Mouse (Mus musculus): Measurements from ENCODE around the gene Cpeb3.
A peak's percentile ranks its signal among the peaks of the same experiment; 100 is the strongest.

The Cpeb3 gene

DNA sequence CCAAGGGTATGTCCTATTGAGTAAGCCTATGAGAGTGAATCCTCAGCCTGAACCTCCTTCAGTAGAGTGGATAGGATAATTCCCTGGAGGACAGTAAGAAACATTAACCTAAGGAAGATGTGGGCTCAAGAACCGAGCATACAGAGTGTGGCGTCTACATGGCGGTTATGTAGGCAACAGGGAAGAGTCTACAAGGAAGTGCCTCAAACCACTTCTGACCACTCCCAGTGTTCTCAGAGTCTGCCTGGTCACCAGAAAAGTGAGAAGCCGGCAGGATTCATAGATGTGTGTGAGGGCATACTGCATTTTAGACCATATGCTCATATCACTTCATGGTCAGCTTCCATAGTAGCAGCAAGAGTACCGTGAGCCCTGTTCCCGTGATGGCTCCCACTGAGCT lies 159.9 kb downstream of the Cpeb3 start:
- DNase-seq (ENCODE audit: low read depth, low spot score), result no peak

DNA sequence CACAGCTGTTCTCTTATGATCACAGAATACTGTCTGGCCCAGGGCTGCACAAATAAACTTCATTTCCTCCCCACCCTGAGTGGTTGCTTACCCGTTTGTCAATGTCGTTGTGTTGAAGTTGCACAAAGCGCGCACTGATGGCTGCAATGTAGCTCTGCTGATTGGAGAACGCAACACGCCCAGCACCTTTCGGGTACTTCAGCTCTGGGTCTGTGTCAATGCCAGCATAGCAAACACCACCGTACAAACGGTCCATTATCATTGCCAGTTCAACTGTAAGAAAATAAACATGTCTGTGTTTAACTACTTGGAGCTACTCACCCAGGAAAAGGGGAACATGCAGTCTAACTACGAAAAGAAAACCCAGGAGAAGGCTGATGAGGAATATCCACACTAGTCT lies 164.0 kb downstream of the Cpeb3 start:
- no peak for DNase-seq (ENCODE audit: low read depth, low spot score)

DNA sequence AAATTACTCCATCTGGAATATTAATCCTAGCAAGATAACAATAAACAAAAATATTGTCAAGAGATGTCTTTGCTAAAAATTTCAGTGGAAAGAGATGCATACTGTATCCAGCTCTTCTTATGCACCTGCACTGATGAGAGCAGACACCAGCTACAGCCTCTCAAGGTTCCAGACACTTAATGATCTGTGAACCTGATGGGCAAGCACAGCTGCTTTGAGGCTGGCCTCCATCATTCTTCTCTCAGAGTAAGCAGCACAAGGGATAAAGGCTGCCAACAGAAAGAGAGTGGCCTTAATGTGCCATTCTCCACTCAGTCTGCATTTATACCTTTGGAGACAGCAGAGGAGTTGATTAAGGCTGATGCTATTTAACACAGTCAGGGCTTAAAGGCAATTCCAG lies 167.5 kb downstream of the Cpeb3 start:
- DNase-seq (ENCODE audit: low read depth, low spot score), result no peak

DNA sequence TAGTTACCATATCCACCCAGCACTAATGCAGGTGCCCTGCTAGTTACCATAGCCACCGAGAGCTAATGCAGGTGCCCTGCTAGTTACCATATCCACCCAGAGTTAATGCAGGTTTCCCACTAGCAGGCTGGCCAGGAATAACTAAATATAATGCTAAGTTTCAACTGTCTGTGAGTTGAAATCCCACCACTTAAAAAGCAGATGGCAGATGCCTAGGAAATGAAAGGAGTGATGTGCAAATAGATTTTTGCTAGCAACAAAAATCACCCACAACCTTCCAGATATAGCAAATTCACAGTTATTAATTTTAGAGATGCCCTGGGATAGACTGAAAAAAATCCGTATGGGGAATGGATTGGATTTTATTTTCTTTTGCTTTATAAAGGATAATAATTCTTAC lies 176.0 kb downstream of the Cpeb3 start:
- DNase-seq (ENCODE audit: low read depth, low spot score), result peak; percentile 61

DNA sequence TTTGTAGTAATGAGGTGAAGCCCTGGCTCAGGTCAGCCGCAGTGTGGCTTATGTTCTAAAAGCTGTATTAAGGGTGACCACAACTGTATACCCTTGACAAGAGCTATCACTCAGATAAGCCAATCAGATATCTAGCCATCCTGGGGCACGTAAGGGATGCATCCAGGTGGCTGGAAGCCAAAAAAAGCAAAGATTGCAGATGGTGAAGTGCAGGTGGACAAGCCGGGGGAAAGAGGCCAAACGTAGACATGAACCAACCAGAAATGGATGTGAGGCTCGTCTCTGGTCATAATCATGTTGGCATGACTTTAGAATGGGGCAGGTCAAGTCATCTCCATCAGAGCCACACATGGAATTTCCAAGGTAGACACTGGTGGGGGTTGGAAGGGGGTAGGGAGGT lies 177.0 kb downstream of the Cpeb3 start:
- DNase-seq (ENCODE audit: low read depth, low spot score), result no peak

DNA sequence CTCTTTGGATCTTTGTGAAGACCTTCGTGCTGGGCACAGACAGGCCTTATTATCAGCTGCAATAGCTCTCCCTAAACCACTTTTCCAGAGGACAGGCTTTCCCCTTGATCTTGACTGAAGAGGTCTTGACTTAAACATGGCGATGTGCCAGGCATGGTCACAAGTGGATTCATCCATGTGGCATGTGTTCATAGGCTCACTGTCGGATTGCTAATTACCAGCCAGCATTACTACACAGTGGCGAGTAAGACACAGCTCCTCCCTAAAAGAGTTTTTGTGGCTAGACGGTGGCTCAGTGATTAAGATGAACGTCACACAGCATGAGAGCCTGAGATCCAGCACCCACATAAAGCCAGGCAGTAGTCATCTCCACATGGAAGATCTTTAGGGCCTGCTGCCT lies 178.6 kb downstream of the Cpeb3 start:
- DNase-seq (ENCODE audit: low read depth, low spot score), result no peak

DNA sequence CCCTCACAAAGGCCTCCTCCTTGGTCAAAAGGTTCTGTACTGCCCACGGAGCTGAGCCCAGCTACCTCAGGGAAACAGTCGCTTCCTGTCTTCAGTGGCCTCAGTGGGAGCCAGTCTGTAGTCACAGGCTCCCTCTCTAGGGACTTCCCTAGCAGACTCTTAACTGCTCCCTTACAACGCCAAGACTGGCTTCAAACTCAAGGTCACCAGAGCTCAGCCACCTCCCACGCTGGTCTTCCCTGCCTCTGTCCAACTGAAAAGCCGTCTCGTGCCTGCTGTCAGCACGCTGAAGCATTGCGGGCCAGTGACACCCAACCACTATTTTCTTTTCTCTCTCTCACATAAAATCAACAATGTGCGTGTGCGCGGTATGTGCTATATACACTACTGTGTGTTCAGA lies 182.0 kb downstream of the Cpeb3 start:
- no peak for DNase-seq (ENCODE audit: low read depth, low spot score)

DNA sequence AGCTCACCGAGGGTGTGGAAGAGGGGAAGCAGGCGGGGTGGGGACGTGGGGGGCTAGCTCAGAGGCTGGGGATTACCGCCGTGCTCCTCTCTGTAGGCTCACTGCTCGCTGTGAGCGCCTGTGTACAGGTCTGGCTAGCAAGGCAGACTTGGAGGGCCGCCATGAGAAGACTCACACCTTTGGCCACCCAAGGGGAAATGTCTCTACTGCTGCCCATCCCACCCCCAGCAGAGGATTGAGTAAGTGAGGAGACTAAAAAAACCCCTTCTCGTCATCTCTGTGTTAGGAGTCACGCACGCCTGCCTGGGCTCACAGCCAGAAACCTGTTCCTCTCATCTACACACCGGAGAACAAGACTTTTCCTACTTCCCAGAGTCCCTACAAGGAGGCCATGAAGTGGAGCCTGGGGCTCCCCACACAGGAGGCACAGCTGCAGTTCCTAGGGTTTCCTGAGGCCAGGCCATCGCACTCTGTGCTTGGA lies 182.5 kb downstream of the Cpeb3 start:
- DNase-seq (ENCODE audit: low read depth, low spot score), result peak; percentile 68

DNA sequence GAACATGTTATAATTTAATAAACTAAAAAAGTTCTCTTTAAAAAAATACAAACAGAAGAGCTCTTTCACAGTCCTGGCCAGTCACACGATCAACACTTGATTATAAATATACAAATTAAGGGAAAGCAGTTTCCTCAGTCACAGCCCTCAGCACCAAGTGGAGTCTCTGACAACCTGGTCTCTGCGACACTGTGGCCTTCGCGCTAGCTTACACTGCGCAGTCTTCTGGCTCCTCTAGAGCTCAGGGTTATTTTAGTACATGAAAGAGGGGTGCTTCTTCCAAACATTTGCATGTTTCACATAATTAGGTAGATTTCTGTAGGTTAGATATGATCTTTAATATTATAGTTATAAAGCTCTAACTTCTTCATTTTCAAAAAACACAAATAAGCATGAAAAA lies 186.3 kb downstream of the Cpeb3 start:
- no peak for DNase-seq (ENCODE audit: low read depth, low spot score)

DNA sequence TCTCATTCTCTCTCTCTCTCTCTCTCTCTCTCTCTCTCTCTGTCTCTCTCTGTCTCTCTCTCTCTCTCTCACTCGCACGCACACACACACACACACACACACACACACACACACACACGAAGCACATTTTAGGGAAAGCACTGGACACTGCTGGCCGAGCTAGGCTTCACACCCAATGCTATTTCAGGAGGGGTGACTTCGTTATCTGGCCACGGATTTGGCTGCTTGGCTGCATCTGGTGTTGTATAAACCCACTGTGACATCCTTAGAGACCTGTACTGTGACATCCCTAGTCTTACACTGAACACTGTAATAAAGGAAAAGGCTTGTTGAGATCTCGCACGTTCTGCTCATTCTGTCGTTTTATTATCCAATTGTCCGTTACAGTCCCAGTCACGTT lies 187.4 kb downstream of the Cpeb3 start:
- DNase-seq (ENCODE audit: low read depth, low spot score), result no peak

DNA sequence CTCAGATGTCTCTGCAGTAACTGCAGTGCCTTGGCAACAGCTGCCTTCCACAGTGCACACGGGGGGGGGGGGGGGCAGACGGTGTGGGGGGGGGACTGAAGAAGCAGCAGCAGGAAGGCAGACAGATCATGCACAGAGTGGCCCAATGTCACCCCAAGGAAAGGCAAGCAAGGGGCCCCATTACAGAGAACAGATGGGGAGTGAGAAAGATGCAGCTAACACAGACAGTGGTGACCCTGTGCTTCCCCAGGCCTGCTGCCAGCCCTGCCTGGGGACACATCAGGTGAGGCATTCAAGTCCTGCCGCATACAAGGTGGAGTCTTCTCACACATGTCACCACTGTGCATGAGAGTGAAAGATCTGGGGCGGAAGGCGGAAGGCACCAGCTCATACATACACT lies 187.9 kb downstream of the Cpeb3 start:
- no peak for DNase-seq (ENCODE audit: low read depth, low spot score)

DNA sequence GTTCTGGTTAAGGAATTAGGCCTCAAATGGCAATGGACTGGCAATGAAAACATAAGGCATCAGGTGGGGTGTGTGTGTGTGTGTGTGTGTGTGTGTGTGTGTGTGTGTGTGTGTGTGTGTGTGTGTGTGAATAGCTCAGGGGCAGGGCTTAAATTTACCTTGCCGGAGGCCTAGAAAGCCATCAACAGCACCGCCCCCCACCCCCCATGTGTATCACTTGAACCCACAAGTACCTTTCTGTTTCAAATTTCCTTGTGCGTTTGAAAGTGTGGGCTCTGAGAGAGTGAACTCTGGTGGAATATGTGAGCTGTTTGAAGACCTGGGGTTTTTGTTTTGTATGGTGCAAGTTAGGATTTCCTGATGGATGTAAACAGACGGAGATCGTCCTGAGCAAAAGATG lies 189.5 kb downstream of the Cpeb3 start:
- DNase-seq (ENCODE audit: low read depth, low spot score), result no peak

DNA sequence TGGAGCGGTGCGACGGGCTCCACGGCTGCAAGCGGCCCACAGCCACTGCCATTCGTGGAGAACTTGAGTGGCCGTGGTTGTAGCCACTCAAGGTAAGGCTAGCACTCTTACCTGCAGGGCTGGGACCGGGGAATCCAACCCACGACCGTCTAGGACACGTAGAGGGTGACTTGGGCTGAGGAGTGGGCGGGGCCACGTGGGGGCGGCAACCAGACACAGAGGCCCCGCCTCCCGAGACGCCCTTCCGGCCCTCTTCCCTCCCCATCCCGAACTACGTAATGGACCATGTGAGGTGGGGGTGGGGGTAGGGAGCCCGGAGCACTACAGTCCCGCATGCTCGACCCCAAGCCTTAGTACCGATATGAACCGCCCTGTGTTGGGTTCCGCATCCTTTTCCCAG lies 190.0 kb downstream of the Cpeb3 start:
- DNase-seq (ENCODE audit: low read depth, low spot score), result no peak

DNA sequence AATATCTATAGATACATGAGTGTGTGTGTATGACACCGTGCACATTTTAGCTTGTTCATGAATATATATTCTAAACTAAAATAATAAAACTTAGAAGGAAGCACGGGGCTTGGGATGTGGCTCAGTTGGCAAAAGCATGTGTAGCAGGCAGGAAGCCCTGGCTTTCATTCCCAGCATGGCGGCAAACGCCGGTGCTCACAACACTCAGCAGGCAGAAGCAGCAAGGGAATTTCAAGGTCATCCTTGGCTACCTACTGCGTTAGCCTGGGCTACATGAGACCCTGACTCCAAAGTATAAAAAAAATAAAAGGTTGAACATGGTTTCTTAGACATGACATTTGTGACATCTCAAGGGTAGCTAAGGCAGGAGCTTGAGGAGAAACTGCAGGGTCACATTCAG lies 191.5 kb downstream of the Cpeb3 start:
- DNase-seq (ENCODE audit: low read depth, low spot score), result no peak

DNA sequence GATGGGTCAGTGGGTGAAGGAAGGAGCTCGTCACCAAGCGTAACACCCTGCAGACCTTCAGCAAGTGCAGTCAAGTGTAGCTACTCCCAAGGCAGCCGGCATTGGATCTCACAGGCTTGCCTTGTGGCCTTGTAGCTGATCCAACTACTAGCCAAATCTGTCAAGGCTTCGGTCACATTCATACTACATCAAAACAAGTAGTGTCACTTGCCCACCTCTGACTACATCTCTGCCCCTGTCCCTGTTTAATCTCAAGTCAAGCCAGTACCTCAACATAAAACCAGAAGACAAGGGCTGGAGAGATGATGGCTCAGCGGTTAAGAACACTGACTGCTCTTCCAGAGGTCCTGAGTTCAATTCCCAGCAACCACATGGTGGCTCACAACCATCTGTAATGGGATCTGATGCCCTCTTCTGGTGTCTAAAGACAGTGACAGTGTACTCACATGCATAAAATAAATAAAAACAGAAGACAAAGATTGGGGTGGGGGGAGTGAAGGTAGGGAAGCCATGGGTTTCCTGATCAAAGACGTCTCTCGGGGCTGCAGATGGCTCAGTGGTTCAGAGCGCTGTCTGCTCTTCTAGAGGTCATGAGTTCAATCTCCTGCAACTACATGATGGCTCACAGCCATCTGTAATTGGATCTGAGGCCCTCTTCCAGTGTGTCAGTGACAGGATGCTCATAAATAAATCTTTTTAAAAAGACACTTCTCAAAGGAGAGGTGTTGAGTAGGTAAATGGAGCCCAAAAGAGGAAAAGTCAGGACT lies 194.0 kb downstream of the Cpeb3 start:
- DNase-seq (ENCODE audit: low read depth, low spot score), result no peak

DNA sequence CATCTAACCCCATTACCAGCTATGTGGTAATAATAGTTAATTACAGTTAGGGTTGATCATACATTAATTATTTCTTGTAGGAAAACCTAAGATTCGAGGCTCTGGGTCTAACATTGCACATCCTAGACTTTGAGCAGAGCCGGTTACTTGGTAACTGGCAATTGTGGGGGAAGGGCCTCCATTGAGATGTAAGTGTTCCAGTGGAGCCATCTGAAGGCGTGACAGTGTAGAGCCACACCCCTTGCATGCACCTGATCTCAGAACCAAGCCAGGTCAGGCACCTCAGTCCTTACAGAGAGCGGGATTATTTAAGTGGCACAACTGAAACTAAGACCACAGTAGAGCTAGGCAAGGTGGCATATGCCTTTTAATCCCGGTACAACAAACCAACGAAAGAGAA lies 194.9 kb downstream of the Cpeb3 start:
- DNase-seq (ENCODE audit: low read depth, low spot score), result no peak

DNA sequence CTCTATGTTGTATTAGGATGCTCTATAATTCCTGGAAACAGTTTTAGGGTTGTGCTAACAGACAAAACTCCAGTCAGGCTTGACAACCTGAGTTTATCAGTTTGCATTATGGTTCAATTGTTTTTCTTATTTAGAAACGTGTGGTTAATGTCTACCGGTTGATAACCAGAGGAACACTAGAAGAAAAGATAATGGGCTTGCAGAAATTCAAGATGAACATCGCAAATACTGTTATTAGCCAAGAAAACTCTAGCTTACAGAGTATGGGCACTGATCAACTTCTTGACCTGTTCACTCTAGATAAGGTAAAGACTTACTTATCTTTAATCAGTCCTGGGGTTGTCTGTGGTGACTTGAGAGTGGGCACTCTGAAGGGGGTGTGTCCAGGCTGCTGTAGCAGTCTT lies 198.5 kb downstream of the Cpeb3 start:
- DNase-seq (ENCODE audit: low read depth, low spot score), result no peak

DNA sequence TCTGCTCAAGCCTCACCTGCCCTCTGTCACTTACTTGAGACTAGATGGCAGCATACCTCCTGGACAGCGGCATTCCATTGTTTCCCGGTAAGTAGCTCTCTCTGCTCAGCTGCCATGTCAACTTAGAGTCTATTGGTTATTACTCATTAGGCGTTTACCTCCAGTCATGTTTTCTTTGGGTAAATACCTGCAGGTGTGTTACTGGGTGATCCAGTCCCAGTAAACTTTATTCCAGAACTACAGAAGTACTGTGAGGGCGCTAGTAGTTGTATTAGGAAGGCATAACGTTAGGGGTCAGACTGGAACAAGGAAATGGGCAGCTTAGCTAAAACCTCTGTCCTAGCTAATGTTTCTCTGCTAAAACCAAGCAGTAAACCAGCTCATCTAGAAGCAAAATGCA lies 203.8 kb downstream of the Cpeb3 start:
- no peak for DNase-seq (ENCODE audit: low read depth, low spot score)
